Mouse (Mus musculus) lung, adult 2 months (tissue): ENCODE results near the gene Fbxw8. TPM values are rescaled to one million over a fixed set of nuclear protein-coding genes. Genes with fewer than 3 reads are reported as not detected.

ENCODE experiments used
- DNase-seq: peaks from one replicate; pipeline ENCODE4 v3.0.0; 2022
- H3K4me1 ChIP-seq: fragments of 200-500 bp; 2 replicates; pipeline ENCODE4 v1.6.1; 2011; ENCODE audit warnings: low read length; ENCODE audit not compliant: control insufficient read depth, insufficient read depth
- H3K4me3 ChIP-seq: fragments of 200-500 bp; replicated peaks from 2 replicates; pipeline ENCODE3; 2011; ENCODE audit warnings: low read depth, mild to moderate bottlenecking, control low read depth, low read length; ENCODE audit errors: extremely low read depth
- CTCF ChIP-seq: fragments of 200-500 bp; IDR thresholded peaks from 2 replicates; pipeline ENCODE4 v1.5.1; 2011; ENCODE audit warnings: mild to moderate bottlenecking, low read length, control low read depth; ENCODE audit not compliant: insufficient read depth
- POLR2A ChIP-seq: fragments of 200-500 bp; IDR thresholded peaks from 2 replicates; pipeline ENCODE4 v1.6.1; 2011; ENCODE audit warnings: low read depth, mild to moderate bottlenecking, control low read depth, low read length, borderline replicate concordance; ENCODE audit errors: extremely low read depth
- WGBS: fragments of 180-500 bp; shearing (Covaris S2); methylation state at CpG from one replicate; pipeline ENCODE4 v1.1.7; 2018; 5-methylcytosine and 5-hydroxymethylcytosine counted together
- polyA plus RNA-seq: library from polyadenylated mRNA; depleted of rRNA; stranded (reverse); fragments of >200 nt; gene quantifications from 2 replicates; pipeline ENCODE4 v1.2.3, GENCODE M21; 2012; rRNA removed

The Fbxw8 gene
- 72.7 and 79.1 TPM in 2 replicates for polyA plus RNA-seq

DNA sequence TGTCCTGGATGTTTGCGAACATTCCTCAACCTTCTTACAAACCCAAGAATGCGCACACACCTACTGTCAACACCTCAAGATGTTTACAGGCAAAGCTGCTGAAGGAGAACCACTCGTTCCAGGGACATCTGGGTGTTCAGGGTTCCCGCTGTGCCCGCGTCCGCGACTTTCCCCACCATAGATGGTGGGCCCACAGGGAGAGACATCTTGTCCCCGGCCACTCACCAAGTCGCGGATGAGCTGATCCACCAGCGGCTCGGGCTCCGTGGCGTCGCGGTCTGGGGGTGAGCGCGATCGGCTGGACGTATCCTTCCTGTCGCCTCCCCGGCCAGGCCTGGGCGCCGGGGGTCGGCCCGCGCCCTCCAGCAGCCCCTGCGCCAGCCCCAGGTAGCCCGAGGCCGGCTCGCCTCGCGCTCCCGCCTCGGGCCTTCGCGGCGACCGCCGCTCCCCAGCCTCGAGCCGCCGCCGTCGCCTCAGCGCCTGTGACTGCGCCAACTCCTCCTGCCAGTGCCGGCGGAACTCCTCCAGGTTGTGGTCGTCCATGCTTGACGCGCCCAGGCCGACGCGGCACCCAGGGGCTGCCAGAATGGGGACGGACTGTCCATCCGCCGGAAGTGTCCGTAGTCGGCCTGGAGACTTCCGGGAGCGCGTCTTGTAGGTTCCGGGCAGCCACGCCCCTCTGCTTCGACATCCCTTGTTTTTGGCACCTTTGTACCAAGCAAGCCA lies at the start of gene Fbxw8:
TSS of gene Fbxw8 (minus strand) at position 626 of the 726 bp plus-strand sequence.
- peaks cover 2% of the 10 kb centered on the region; the same call in 1 of the 2 replicates for H3K4me1 ChIP-seq
- peak within 1 kb of the TSS; percentile 79 for H3K4me3 ChIP-seq
- under 1% methylated on average over 57 of the region's 67 CpGs for WGBS
- no peak for TF ChIP-seq CTCF
- peak; percentile 83; the same call in 1 of the 2 replicates for TF ChIP-seq POLR2A
- DNase-seq = peak; percentile 83

DNA sequence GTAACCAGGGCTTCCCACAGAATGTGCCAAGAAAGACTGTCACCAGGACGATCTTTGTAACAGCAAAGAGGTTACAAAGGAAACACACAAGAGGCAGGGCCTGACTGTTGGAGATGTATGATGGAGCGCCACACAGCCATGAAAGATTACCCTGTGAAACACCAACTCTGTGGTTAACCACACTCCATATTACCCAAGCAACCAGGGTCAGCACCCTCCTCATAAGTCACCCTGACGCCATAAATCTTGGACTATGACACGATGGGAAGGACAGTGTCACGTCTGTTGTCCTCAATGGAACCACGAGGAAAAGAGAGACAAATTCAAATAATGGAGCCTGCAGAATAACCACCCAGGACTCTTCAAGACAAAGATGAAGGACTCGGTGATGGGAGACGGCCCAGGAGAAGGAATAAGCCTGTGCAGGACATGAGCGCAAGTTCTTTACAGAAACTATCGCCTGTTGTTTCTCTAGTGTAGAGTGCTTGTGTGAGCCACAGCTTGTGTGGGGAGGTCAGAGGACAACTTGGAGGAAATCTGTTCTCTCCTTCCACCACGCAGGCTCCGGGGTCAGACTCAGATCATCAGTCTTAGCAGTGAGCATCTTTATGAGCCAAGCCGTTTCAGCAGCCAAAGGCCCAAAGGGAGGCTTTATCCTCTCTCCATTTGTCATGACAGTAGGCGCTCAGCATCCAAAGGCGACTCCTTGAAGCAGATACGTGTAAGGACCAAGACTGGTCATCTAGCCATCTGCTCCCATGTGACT lies 49.6 kb upstream of the Fbxw8 start:
- 61% methylated on average over 16 of the region's 16 CpGs for WGBS
- no peak for TF ChIP-seq POLR2A
- no peak for TF ChIP-seq CTCF
- DNase-seq = no peak
- Histone ChIP-seq H3K4me3 (no peak overlapping the region), H3K4me1 (no peaks in the 10 kb centered on the region)

DNA sequence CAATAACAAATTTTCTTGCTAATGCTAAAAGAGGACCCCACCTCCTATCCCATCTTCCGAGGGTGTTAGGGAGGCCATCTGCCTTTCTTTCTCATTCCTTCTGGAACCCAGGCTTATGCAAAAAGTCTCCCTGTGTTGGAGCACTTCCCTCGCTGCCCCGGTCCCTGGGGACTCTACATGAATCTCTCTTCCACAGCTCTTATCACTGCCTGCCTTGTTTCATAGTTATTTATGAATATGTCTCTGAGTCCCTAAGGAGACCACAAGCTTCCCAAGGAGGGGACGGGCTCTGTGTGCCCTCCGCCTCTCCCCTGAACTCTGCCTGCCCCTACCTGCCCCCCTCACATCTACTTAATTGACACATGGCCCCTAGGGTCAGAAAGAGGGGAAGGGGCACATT lies 44.4 kb upstream of the Fbxw8 start:
- Histone ChIP-seq H3K4me3 (no peak overlapping the region), H3K4me1 (no peaks in the 10 kb centered on the region)
- DNase-seq = no peak
- WGBS = 74% methylated on average over 5 of the region's 5 CpGs
- TF ChIP-seq CTCF (no peak), POLR2A (no peak)

DNA sequence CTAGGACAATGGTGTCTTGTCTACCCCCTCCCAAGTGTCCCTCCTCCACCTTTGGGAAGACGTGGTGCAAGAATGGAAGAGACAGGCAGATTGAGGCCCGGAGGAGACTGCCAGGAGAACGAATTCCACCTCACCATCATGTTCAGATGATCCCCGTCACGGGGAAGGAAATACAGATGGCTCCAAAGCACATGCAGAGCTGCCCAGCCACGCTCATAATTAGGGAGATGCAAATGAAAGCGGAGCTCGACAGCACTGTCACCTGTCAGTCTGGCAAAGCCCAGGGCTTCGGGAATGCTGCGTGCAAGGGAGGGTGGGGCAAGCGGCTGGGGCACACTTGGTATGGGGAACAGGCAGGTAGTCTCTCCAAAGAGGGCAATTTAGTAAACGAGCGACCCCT lies 42.2 kb upstream of the Fbxw8 start:
- Histone ChIP-seq H3K4me3 (no peak overlapping the region), H3K4me1 (no peaks in the 10 kb centered on the region)
- no peak for TF ChIP-seq POLR2A
- no peak for TF ChIP-seq CTCF
- WGBS = 78% methylated on average over 13 of the region's 13 CpGs
- DNase-seq = no peak

DNA sequence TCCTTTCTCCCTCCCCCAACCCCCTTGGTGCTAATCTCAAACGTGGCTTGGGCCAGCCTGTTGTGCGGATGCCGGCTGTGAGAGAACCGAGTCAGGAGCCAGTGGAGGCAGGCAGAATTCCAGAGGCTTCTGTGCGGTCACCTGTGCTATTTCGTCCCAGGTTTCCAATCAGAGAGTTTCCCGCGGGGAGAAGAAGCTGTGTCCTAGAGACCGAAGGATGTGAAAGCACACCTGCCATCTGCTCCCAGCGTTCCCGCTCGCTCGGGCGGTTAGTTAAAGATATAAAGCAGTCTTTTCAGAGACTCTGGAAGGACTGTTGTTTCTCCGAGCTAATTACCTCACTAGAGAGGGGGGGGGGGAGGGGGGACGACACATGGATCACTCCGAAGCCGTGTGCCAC lies 37.0 kb upstream of the Fbxw8 start:
- DNase-seq = no peak
- 30% methylated on average over 18 of the region's 18 CpGs for WGBS
- Histone ChIP-seq H3K4me1 (no peaks in the 10 kb centered on the region), H3K4me3 (no peak overlapping the region)
- TF ChIP-seq CTCF = no peak
- no peak for TF ChIP-seq POLR2A

DNA sequence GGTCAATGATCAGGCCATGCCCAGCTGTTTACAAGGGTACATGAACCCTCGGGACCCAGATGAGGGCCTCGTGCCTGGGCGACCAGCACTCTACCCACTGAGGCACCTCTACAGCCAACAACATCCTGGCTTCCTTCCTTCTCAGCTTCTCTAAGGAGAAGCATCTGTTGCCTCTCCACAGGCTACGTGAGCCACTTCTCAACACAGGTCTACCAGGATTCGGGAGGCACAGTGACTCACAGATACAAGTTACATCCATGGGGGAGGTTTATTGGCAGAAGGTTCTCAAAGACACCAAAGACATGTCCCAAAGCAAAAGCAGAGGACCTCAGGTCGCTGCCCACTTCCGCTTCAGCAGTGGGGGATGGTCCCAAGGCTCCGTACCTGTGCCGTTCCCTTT lies 35.2 kb upstream of the Fbxw8 start:
- Histone ChIP-seq H3K4me1 (no peaks in the 10 kb centered on the region), H3K4me3 (no peak overlapping the region)
- TF ChIP-seq CTCF = no peak
- no peak for TF ChIP-seq POLR2A
- 70% methylated on average over 9 of the region's 9 CpGs for WGBS
- DNase-seq = no peak

DNA sequence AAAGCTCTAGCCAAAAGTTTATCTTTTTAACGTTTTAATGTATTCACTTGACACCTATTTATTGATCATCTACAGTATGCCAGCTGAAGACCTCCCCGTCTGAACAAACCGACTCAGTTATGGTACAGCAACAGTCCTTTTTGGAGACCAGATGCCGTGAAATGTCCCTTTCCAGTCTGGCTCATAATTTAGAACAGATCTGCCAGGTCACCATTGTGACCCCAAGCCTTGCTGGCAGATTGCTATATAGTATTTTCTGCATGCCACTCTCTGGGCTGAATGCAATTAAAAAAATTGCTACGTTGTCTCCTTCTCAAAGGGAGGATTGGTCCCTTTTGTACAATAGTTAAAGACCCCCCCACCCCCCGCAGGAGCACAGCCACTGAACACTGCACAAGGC lies 33.1 kb upstream of the Fbxw8 start:
- TF ChIP-seq POLR2A (no peak), CTCF (no peak)
- no peaks in the 10 kb centered on the region for H3K4me1 ChIP-seq
- no peak overlapping the region for H3K4me3 ChIP-seq
- WGBS = 63% methylated on average over 6 of the region's 6 CpGs
- no peak for DNase-seq

DNA sequence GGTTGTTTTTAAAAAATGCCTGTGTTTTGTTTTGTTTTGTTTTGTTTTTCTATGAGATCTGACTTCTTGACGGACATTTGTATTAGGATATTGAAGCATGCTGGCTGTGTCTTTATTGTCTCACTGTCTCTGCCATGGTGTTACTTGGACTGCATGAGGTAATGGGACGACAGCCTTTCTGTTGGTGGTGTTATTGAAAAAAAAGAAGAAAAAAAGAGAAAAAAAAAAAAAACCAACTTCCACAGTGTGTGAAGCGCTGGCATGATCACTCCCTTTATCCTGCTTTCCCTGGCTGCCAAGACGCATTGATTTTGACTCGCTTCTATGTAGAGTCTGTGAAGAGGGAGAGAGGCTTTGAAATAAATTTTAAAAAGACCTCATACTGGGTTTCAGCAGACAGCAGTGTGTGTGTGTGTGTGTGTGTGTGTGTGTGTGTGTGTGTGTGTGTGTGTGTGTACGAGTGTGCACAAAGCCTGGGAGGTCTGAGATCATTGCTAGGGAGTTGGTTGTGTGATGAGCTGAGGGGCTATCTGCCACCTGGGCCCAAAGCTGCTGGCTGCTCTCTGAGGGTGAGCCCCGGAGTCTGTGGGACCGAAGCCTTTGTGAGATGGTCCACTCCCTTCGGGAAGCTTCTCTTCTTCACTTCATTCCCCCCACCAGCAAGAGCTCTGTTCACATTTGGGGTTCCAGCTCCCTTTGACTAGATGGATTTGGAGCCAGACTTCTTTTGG lies 31.8 kb upstream of the Fbxw8 start:
- WGBS = 81% methylated on average over 9 of the region's 9 CpGs
- no peak overlapping the region for H3K4me3 ChIP-seq
- DNase-seq = no peak
- TF ChIP-seq CTCF = no peak
- no peak for TF ChIP-seq POLR2A
- H3K4me1 ChIP-seq = no peaks in the 10 kb centered on the region

DNA sequence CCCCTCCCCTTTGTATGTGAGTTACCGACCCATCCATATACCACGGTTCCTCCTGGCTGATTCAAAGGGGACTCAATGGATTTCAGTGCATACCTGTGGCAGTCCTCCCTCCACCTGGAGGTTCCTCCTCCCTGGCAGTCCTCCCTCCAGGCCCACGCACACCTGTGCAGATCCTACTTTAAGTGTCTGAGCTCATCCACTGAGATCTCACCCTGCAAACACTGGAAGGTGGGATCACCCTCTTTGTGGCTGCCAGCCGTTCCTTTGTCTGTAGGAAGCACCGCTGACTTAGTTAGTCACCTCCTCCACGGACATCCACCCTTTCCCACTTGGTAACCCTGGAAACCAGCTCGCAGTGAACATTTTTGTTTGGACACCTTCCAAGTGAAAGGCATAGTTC lies 22.4 kb upstream of the Fbxw8 start:
- Histone ChIP-seq H3K4me1 (no peaks in the 10 kb centered on the region), H3K4me3 (no peak overlapping the region)
- TF ChIP-seq CTCF = no peak
- TF ChIP-seq POLR2A = no peak
- WGBS = 54% methylated on average over 7 of the region's 7 CpGs
- DNase-seq = no peak
